Mouse (Mus musculus) olfactory bulb, adult 2 months (tissue): ENCODE measurements at regions not wholly inside any gene's neighbourhood (a gene's known extent, or its start where the extent isn't known, plus 50 kb on each side); places are given as distances from the start of the nearest gene placed in this dataset.
"Not testable (repeated sequence)": the region's sequence is repeated elsewhere in the genome, so short reads cannot be mapped to it uniquely, and the experiment has no call there.

Experiments
- H3K27ac ChIP-seq: fragments of 200-500 bp; 2 replicates; pipeline ENCODE4 v1.5.1; 2012; ENCODE audit warnings: low read depth, low read length; ENCODE audit not compliant: insufficient read depth
- H3K4me1 ChIP-seq: fragments of 200-500 bp; 2 replicates; pipeline ENCODE4 v1.6.1; 2012; ENCODE audit warnings: low read length; ENCODE audit not compliant: control insufficient read depth, insufficient read depth
- H3K4me3 ChIP-seq: fragments of 200-500 bp; 2 replicates; pipeline ENCODE4 v1.5.1; 2012; ENCODE audit warnings: mild to moderate bottlenecking, low read depth, low read length, moderate library complexity; ENCODE audit not compliant: insufficient read depth
- CTCF ChIP-seq: fragments of 200-500 bp; IDR thresholded peaks from 2 replicates; pipeline ENCODE4 v1.5.1; 2012; ENCODE audit warnings: low read depth, mild to moderate bottlenecking, low read length, moderate library complexity; ENCODE audit not compliant: insufficient read depth
- POLR2A ChIP-seq: fragments of 200-500 bp; IDR thresholded peaks from 2 replicates; pipeline ENCODE4 v1.6.1; 2012; ENCODE audit warnings: mild to moderate bottlenecking, low read depth, low read length, moderate library complexity; ENCODE audit not compliant: insufficient read depth
- WGBS: fragments of 180-500 bp; shearing (Covaris S2); methylation state at CpG from one replicate; pipeline ENCODE4 v1.1.7; 2018; 5-methylcytosine and 5-hydroxymethylcytosine counted together

GRCm38 (mm10) chr12:29028171-29028570, 276.6 kb downstream of the Eipr1 start:
- TF ChIP-seq POLR2A (no peak), CTCF (no peak)
- WGBS, result 83% methylated on average over 3 of the region's 3 CpGs
- Histone ChIP-seq H3K4me3 (no peak overlapping the region), H3K27ac (no peak overlapping the region), H3K4me1 (peaks cover 5% of the 10 kb centered on the region)

GRCm38 (mm10) chr12:29029461-29029860, 277.9 kb downstream of the Eipr1 start:
- no peak overlapping the region for H3K27ac ChIP-seq

GRCm38 (mm10) chr12:29046009-29046408, 294.4 kb downstream of the Eipr1 start:
- H3K4me3 ChIP-seq, result no peak overlapping the region
- TF ChIP-seq CTCF (no peak), POLR2A (no peak)
- H3K27ac ChIP-seq, result no peak overlapping the region
- 89% methylated on average over 8 of the region's 8 CpGs for WGBS
- H3K4me1 ChIP-seq, result peaks cover 4% of the 10 kb centered on the region; the same call in 1 of the 2 replicates

More at GRCm38 (mm10) chr12:29029461-29029860, 277.9 kb downstream of the Eipr1 start:
- no peak for TF ChIP-seq POLR2A
- no peak for TF ChIP-seq CTCF
- H3K4me1 ChIP-seq, result peaks cover 5% of the 10 kb centered on the region
- H3K4me3 ChIP-seq, result no peak overlapping the region
- WGBS, result 53% methylated on average over 7 of the region's 7 CpGs

GRCm38 (mm10) chr12:29048596-29048995, 297.0 kb downstream of the Eipr1 start:
- not testable (repeated sequence) for H3K27ac ChIP-seq, H3K4me1 ChIP-seq, H3K4me3 ChIP-seq
- 56% methylated on average over 4 of the region's 4 CpGs for WGBS

GRCm38 (mm10) chr12:29049105-29049511, 297.5 kb downstream of the Eipr1 start:
- TF ChIP-seq POLR2A (no peak), CTCF (no peak)
- Histone ChIP-seq H3K4me1 (peaks cover 4% of the 10 kb centered on the region; the same call in 1 of the 2 replicates), H3K27ac (no peak overlapping the region), H3K4me3 (no peak overlapping the region)
- 48% methylated on average over 8 of the region's 8 CpGs for WGBS

- peaks cover 7% of the 10 kb centered on the region for H3K4me1 ChIP-seq
- no peak overlapping the region for H3K27ac ChIP-seq
- no peak overlapping the region for H3K4me3 ChIP-seq
- TF ChIP-seq POLR2A (no peak), CTCF (no peak)
Observed at GRCm38 (mm10) chr12:29049801-29050200, 298.2 kb downstream of the Eipr1 start.

- TF ChIP-seq CTCF (no peak), POLR2A (no peak)
- H3K4me1 ChIP-seq, result peaks cover 7% of the 10 kb centered on the region
- H3K27ac ChIP-seq, result no peak overlapping the region
- WGBS, result 85% methylated on average over 8 of the region's 8 CpGs
- no peak overlapping the region for H3K4me3 ChIP-seq
Observed at GRCm38 (mm10) chr12:29050516-29051251, 299.1 kb downstream of the Eipr1 start.

- H3K4me1 ChIP-seq, result peaks cover 4% of the 10 kb centered on the region
- TF ChIP-seq CTCF, result no peak
- no peak for TF ChIP-seq POLR2A
- H3K4me3 ChIP-seq, result no peak overlapping the region
- 54% methylated on average over 7 of the region's 7 CpGs for WGBS
- H3K27ac ChIP-seq, result no peak overlapping the region
Observed at GRCm38 (mm10) chr12:29054367-29054766, 302.8 kb downstream of the Eipr1 start.

GRCm38 (mm10) chr12:29062025-29062637, 310.5 kb downstream of the Eipr1 start:
- Histone ChIP-seq H3K4me1 (peaks cover 5% of the 10 kb centered on the region; the same call in 1 of the 2 replicates), H3K4me3 (no peak overlapping the region), H3K27ac (no peak overlapping the region)
- TF ChIP-seq POLR2A (no peak), CTCF (no peak)
- WGBS, result 45% methylated on average over 14 of the region's 14 CpGs

- 86% methylated on average over 3 of the region's 3 CpGs for WGBS
- H3K4me3 ChIP-seq, result no peak overlapping the region
- peaks cover 5% of the 10 kb centered on the region; the same call in 1 of the 2 replicates for H3K4me1 ChIP-seq
- TF ChIP-seq POLR2A, result no peak
- TF ChIP-seq CTCF, result no peak
- H3K27ac ChIP-seq, result no peak overlapping the region
Observed at GRCm38 (mm10) chr12:29062801-29063200, 311.2 kb downstream of the Eipr1 start.
